Mouse (Mus musculus) macrophage (primary cell): ENCODE results near the gene Trim44. TPM values are rescaled to one million over a fixed set of nuclear protein-coding genes. Genes with fewer than 3 reads are reported as not detected.

Experiments
- H3K27ac ChIP-seq: fragments of 350-480 bp; formaldehyde crosslinking; 2 replicates; pipeline ENCODE4 v1.9.0; 2021
- H3K36me3 ChIP-seq: fragments of 350-480 bp; formaldehyde crosslinking; 2 replicates; pipeline ENCODE4 v1.9.0; 2021; ENCODE audit errors: inconsistent target
- H3K4me3 ChIP-seq: fragments of 350-480 bp; formaldehyde crosslinking; 2 replicates; pipeline ENCODE4 v1.9.0; 2021; ENCODE audit errors: inconsistent target
- H3K79me2 ChIP-seq: fragments of 350-480 bp; formaldehyde crosslinking; 2 replicates; pipeline ENCODE4 v1.9.0; 2021; ENCODE audit errors: inconsistent target
- WGBS: methylation state at CpG from one replicate; pipeline ENCODE4 v1.1.7; 2026; ENCODE audit warnings: inconsistent platforms; ENCODE audit not compliant: missing documents; 5-methylcytosine and 5-hydroxymethylcytosine counted together
- polyA plus RNA-seq: library from polyadenylated mRNA; stranded (reverse); fragments of 250-400 nt; gene quantifications from 3 replicates; pipeline ENCODE4 v1.2.4, GENCODE M21; 2018; ENCODE audit warnings: inconsistent platforms
- total RNA-seq, 78 experiments: library from RNA; depleted of rRNA; stranded (reverse); fragments of 250-400 nt; gene quantifications; 1 replicate in 9 of 78; 2 replicates in 24 of 78; 3 replicates in 43 of 78; 4 replicates in 2 of 78; pipeline ENCODE4 v1.2.4; 2018; ENCODE audit warnings: inconsistent platforms in 56 of 78

The Trim44 gene
- 10 to 100 TPM; 12.3 to 68.1 (median 40.0) TPM for total RNA-seq (2018; cell fraction: chromatin; rRNA removed)
- total RNA-seq (2018; cell fraction: cytosol; rRNA removed): 10 to 100 TPM; 24.0 to 36.6 (median 30.0) TPM
- 10 to 100 TPM; 16.9 to 73.6 (median 45.3) TPM for total RNA-seq (2018; cell fraction: nucleus; rRNA removed)
- polyA plus RNA-seq: 22.0 to 40.5 TPM (median 37.0 TPM) in 3 replicates

- no peak within 1 kb of the TSS for H3K4me3 ChIP-seq
- no peaks in the 10 kb centered on the region for H3K36me3 ChIP-seq
- no peaks in the 10 kb centered on the region for H3K79me2 ChIP-seq
- WGBS: 83% methylated on average over 14 of the region's 14 CpGs
- H3K27ac ChIP-seq: no peak within 1 kb of the TSS
These were observed at the start of gene Trim44 for GRCm38 (mm10) chr2:102407363-102408184. Gene Trim44, minus strand, starts transcription at chr2:102407828.

- no peaks in the 10 kb centered on the region for H3K79me2 ChIP-seq
These were observed 47.5 kb upstream of the Trim44 start for GRCm38 (mm10) chr2:102455126-102455525.

GRCm38 (mm10) chr2:102453447-102453846 lies 45.8 kb upstream of the Trim44 start:
- H3K4me3 ChIP-seq: no peak overlapping the region
- no peaks in the 10 kb centered on the region for H3K36me3 ChIP-seq
- H3K27ac ChIP-seq: no peak overlapping the region
- no peaks in the 10 kb centered on the region for H3K79me2 ChIP-seq
- 9% methylated on average over 3 of the region's 3 CpGs for WGBS

More at GRCm38 (mm10) chr2:102455126-102455525, 47.5 kb upstream of the Trim44 start:
- Histone ChIP-seq H3K27ac (no peak overlapping the region), H3K4me3 (no peak overlapping the region), H3K36me3 (no peaks in the 10 kb centered on the region)
- 92% methylated on average over 1 of the region's 1 CpGs for WGBS

- H3K36me3 ChIP-seq: no peaks in the 10 kb centered on the region
- WGBS: 3% methylated on average over 43 of the region's 49 CpGs
- no peaks in the 10 kb centered on the region for H3K79me2 ChIP-seq
- H3K27ac ChIP-seq: no peak within 1 kb of the TSS
- no peak within 1 kb of the TSS for H3K4me3 ChIP-seq
These were observed 44.3 kb upstream of the Trim44 start, which contains the start of gene Fjx1 for GRCm38 (mm10) chr2:102451671-102452549. Gene Fjx1, minus strand, starts transcription at chr2:102452499.

GRCm38 (mm10) chr2:102450761-102451670 lies 43.4 kb upstream of the Trim44 start:
- no peaks in the 10 kb centered on the region for H3K79me2 ChIP-seq
- H3K27ac ChIP-seq: no peak overlapping the region
- H3K36me3 ChIP-seq: no peaks in the 10 kb centered on the region
- WGBS: 2% methylated on average over 98 of the region's 109 CpGs
- H3K4me3 ChIP-seq: no peak overlapping the region

- Histone ChIP-seq H3K27ac (no peak overlapping the region), H3K4me3 (no peak overlapping the region), H3K36me3 (no peaks in the 10 kb centered on the region), H3K79me2 (no peaks in the 10 kb centered on the region)
- WGBS: 3% methylated on average over 43 of the region's 43 CpGs
These were observed 42.7 kb upstream of the Trim44 start for GRCm38 (mm10) chr2:102450248-102450760.

- 7% methylated on average over 15 of the region's 17 CpGs for WGBS
- no peaks in the 10 kb centered on the region for H3K79me2 ChIP-seq
- no peaks in the 10 kb centered on the region for H3K36me3 ChIP-seq
- H3K27ac ChIP-seq: no peak overlapping the region
- H3K4me3 ChIP-seq: no peak overlapping the region
These were observed 42.1 kb upstream of the Trim44 start for GRCm38 (mm10) chr2:102449630-102450247.

- H3K4me3 ChIP-seq: no peak overlapping the region
- H3K79me2 ChIP-seq: no peaks in the 10 kb centered on the region
- no peaks in the 10 kb centered on the region for H3K36me3 ChIP-seq
- H3K27ac ChIP-seq: no peak overlapping the region
- WGBS: 42% methylated on average over 1 of the region's 1 CpGs
These were observed 41.4 kb upstream of the Trim44 start for GRCm38 (mm10) chr2:102449056-102449455.

- Histone ChIP-seq H3K79me2 (no peaks in the 10 kb centered on the region), H3K27ac (no peak overlapping the region), H3K36me3 (no peaks in the 10 kb centered on the region), H3K4me3 (no peak overlapping the region)
- WGBS: 96% methylated on average over 7 of the region's 7 CpGs
These were observed 40.2 kb upstream of the Trim44 start for GRCm38 (mm10) chr2:102447831-102448230.

GRCm38 (mm10) chr2:102446851-102447250 lies 39.2 kb upstream of the Trim44 start:
- 100% methylated on average over 4 of the region's 4 CpGs for WGBS
- no peaks in the 10 kb centered on the region for H3K36me3 ChIP-seq
- no peak overlapping the region for H3K4me3 ChIP-seq
- no peak overlapping the region for H3K27ac ChIP-seq
- no peaks in the 10 kb centered on the region for H3K79me2 ChIP-seq

- 87% methylated on average over 8 of the region's 8 CpGs for WGBS
- Histone ChIP-seq H3K4me3 (no peak overlapping the region), H3K36me3 (no peaks in the 10 kb centered on the region)
These were observed 29.9 kb upstream of the Trim44 start for GRCm38 (mm10) chr2:102437357-102438030.

GRCm38 (mm10) chr2:102433879-102434278 lies 26.3 kb upstream of the Trim44 start:
- Histone ChIP-seq H3K36me3 (no peaks in the 10 kb centered on the region), H3K4me3 (no peak overlapping the region), H3K27ac (no peak overlapping the region), H3K79me2 (no peaks in the 10 kb centered on the region)
- WGBS: 100% methylated on average over 1 of the region's 1 CpGs

More at GRCm38 (mm10) chr2:102437357-102438030, 29.9 kb upstream of the Trim44 start:
- no peaks in the 10 kb centered on the region for H3K79me2 ChIP-seq
- no peak overlapping the region for H3K27ac ChIP-seq

GRCm38 (mm10) chr2:102431084-102431483 lies 23.5 kb upstream of the Trim44 start:
- Histone ChIP-seq H3K36me3 (no peaks in the 10 kb centered on the region), H3K79me2 (no peaks in the 10 kb centered on the region), H3K27ac (no peak overlapping the region), H3K4me3 (no peak overlapping the region)
- 61% methylated on average over 3 of the region's 4 CpGs for WGBS
